Comparison of ENCODE assay signal across 17 mouse cellular contexts in genomic region chr2:24378747-24379450, GRCm38 (mm10). TPM values are rescaled to one million over a fixed set of nuclear protein-coding genes. Genes with fewer than 3 reads are reported as not detected.
DNase-seq lines count a peak whose midpoint lies in the region; ATAC-seq and TF ChIP-seq lines count a peak whose summit lies in the region.
"Had no signal": no experiment of that assay in that cellular context is flagged by ENCODE, and none has a peak within 500 bp of the region (broad histone marks: within the 10 kb centered on the region; RNA-seq: fewer than 3 reads in every experiment).

No protein-coding gene starts in this region.

- peak; percentile 59 for ATAC-seq in erythroid progenitor cell, adult 5-6 weeks (replicated peaks; ENCODE audit: low FRiP score, poor library complexity, severe bottlenecking)
- no peak for ATAC-seq in frontal cortex, adult (ENCODE audit: low TSS enrichment)
- ATAC-seq: CD4-positive, CD25-positive, alpha-beta regulatory T cell, adult 4 months had no signal

- no peaks in the 10 kb centered on the region for H3K27me3 ChIP-seq in small intestine, adult 2 months (ENCODE audit: control insufficient read depth, insufficient read depth, low read length)
- H3K27me3 ChIP-seq: heart, embryonic 12.5 days; limb, embryonic 15.5 days had no signal

- 33% methylated on average over 5 of the region's 5 CpGs for WGBS in large intestine, adult 2 months
- WGBS in lung, adult 2 months: 55% methylated on average over 5 of the region's 5 CpGs
- WGBS in small intestine, adult 2 months: 31% methylated on average over 5 of the region's 5 CpGs

- no peaks in the 10 kb centered on the region for H3K4me1 ChIP-seq in lung, adult 2 months (ENCODE audit: control insufficient read depth, insufficient read depth, low read length)
- H3K4me1 ChIP-seq in small intestine, adult 2 months (ENCODE audit: control insufficient read depth, insufficient read depth, insufficient read length, low read length): peaks cover 23% of the 10 kb centered on the region
- H3K4me1 ChIP-seq: heart, embryonic 12.5 days; hindbrain, embryonic 10.5 days; limb, embryonic 15.5 days had no signal

- H3K36me3 ChIP-seq in small intestine, adult 2 months (ENCODE audit: control insufficient read depth, insufficient read depth, low read length): no peaks in the 10 kb centered on the region
- H3K36me3 ChIP-seq: heart, embryonic 12.5 days; hindbrain, embryonic 10.5 days; limb, embryonic 15.5 days had no signal

- peak; percentile 94 for DNase-seq in large intestine, adult 2 months (ENCODE audit: low read depth, low spot score)
- peak; percentile 40 for DNase-seq in lung, adult 2 months
- DNase-seq in kidney, postnatal 10 days: no peak
- DNase-seq in spleen, adult 18-20 months: no peak
- DNase-seq: adrenal gland, adult 2 months; cerebellum, postnatal 25 days; kidney, adult 9 months; right cerebral cortex, postnatal 4 days; thymus, adult 2 months had no signal

- H3K4me3 ChIP-seq in lung, adult 2 months (replicated peaks; ENCODE audit: extremely low read depth, low read depth, low read length): no peak overlapping the region
- H3K4me3 ChIP-seq in small intestine, adult 2 months (ENCODE audit: low read depth, low read length): peak overlapping the region; percentile 12; the same call in 1 of the 2 replicates
- H3K4me3 ChIP-seq: heart, embryonic 12.5 days; hindbrain, embryonic 10.5 days; limb, embryonic 15.5 days had no signal

- no peak for TF ChIP-seq CTCF in lung, adult 2 months (IDR thresholded peaks at IDR 0.05; ENCODE audit: insufficient read depth, low read length)
- no peak for TF ChIP-seq CTCF in small intestine, adult 2 months (IDR thresholded peaks at IDR 0.05; ENCODE audit: extremely low read depth, insufficient read length, insufficient replicate concordance, low read depth, low read length)

- no peak for TF ChIP-seq POLR2A in lung, adult 2 months (IDR thresholded peaks at IDR 0.05; ENCODE audit: borderline replicate concordance, extremely low read depth, low read depth, low read length)
- 0 out of 2 replicates have a peak, but pooled peaks have one; percentile 26 for TF ChIP-seq POLR2A in small intestine, adult 2 months (IDR thresholded peaks at IDR 0.05; ENCODE audit: low read depth, low read length)

- H3K27ac ChIP-seq in small intestine, adult 2 months (ENCODE audit: insufficient read depth, low read depth, low read length): peak overlapping the region; percentile 99
- H3K27ac ChIP-seq: hindbrain, embryonic 10.5 days; limb, embryonic 15.5 days had no signal

RNA-seq across cellular contexts. Expression of gene Psd4, which starts 11.5 kb away (rescaled TPM):
- 4.2 and 5.4 TPM in 2 replicates for total RNA-seq in erythroid progenitor cell, adult 5-6 weeks (2015; ENCODE audit: low replicate concordance)
- 10.9 and 12.5 TPM in 2 replicates for total RNA-seq in erythroid progenitor cell, adult 5-6 weeks (2017; ENCODE audit: low replicate concordance)
- 20.1 and 23.3 TPM in 2 replicates for polyA plus RNA-seq in large intestine, adult 2 months (2012; rRNA removed)
- polyA plus RNA-seq in lung, adult 2 months (2012; rRNA removed): 7.8 and 12.3 TPM in 2 replicates
- 10.6 and 14.0 TPM in 2 replicates for polyA plus RNA-seq in small intestine, adult 2 months (2012; rRNA removed)

RNA-seq across cellular contexts. Expression of gene Il1rn, which starts 42.2 kb away (rescaled TPM):
- total RNA-seq in erythroid progenitor cell, adult 5-6 weeks (2015; ENCODE audit: low replicate concordance): 2.5 and 8.3 TPM in 2 replicates
- 0.76 and 1.9 TPM in 2 replicates for total RNA-seq in erythroid progenitor cell, adult 5-6 weeks (2017; ENCODE audit: low replicate concordance)
- 2.9 and 3.4 TPM in 2 replicates for polyA plus RNA-seq in large intestine, adult 2 months (2012; rRNA removed)
- polyA plus RNA-seq in lung, adult 2 months (2012; rRNA removed): 4.7 and 14.0 TPM in 2 replicates
- 2.4 and 2.8 TPM in 2 replicates for polyA plus RNA-seq in small intestine, adult 2 months (2012; rRNA removed)
- total RNA-seq: left cerebral cortex, adult 18-20 months had no signal

Comparison
In these comparisons a context has a peak if more than half of its experiments do, and no peak if none do; other contexts are left out.
1. DNase-seq: peak in large intestine, adult 2 months (single experiment) and lung, adult 2 months (single experiment); none in kidney, postnatal 10 days (single experiment) and spleen, adult 18-20 months (0 of 2).